Comparison of ENCODE assay signal across 12 mouse cellular contexts in the genomic region with DNA sequence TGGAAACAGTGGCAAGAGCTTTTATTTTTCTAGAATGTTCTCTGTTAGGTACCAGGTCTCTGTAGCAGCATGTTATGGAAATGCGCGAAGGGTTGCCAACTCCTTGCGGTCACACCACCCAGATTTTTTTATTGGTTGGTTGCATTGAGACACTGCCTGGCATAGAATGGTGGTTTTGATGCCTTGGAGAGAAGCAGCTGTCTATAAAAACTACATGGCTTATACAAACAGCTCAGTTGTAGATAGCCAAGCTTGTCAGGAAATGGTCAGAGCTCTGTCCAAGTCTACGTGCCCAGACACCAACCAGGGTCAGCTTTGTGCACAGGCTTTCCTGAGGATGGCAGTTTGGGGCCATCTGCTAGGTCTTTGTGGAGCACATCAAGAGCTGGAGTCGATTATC.
"Had no signal": no experiment of that assay in that cellular context is flagged by ENCODE, and none has a peak within 500 bp of the region (broad histone marks: within the 10 kb centered on the region; RNA-seq: fewer than 3 reads in every experiment).

No protein-coding gene starts in this region.

- DNase-seq: left cerebral cortex, postnatal 4 days; liver; liver, embryonic 13.5 days; liver, postnatal 0 days; lung, adult 18-20 months; lung, adult 2 months; lung, embryonic 14.5 days; lung, postnatal 10 days; lung, postnatal 14 days; lung, postnatal 36 days; lung, postnatal 4 days; midbrain, embryonic 14.5 days had no signal
